Mouse (Mus musculus) lung, adult 2 months (tissue): Measurements from ENCODE around the gene Olfr1356.
"Not testable (repeated sequence)": the region's sequence is repeated elsewhere in the genome, so short reads cannot be mapped to it uniquely, and the experiment has no call there.

Experiments
- CTCF ChIP-seq: fragments of 200-500 bp; IDR thresholded peaks from 2 replicates; pipeline ENCODE4 v1.5.1; 2011; ENCODE audit warnings: mild to moderate bottlenecking, low read length, control low read depth; ENCODE audit not compliant: insufficient read depth
- POLR2A ChIP-seq: fragments of 200-500 bp; IDR thresholded peaks from 2 replicates; pipeline ENCODE4 v1.6.1; 2011; ENCODE audit warnings: low read depth, mild to moderate bottlenecking, control low read depth, low read length, borderline replicate concordance; ENCODE audit errors: extremely low read depth

- not testable (repeated sequence) for TF ChIP-seq CTCF, POLR2A
Observed at GRCm38 (mm10) chr10:78840456-78840855, 11.5 kb downstream of the Olfr1356 start.
